Mouse (Mus musculus): ENCODE measurements around the gene Pdzd8. TPM values are rescaled to one million over a fixed set of nuclear protein-coding genes. Genes with fewer than 3 reads are reported as not detected.

The Pdzd8 gene
- total and polyA plus RNA-seq, 2 experiments from 2014 or later: 11.3 to 48.8 TPM

DNA sequence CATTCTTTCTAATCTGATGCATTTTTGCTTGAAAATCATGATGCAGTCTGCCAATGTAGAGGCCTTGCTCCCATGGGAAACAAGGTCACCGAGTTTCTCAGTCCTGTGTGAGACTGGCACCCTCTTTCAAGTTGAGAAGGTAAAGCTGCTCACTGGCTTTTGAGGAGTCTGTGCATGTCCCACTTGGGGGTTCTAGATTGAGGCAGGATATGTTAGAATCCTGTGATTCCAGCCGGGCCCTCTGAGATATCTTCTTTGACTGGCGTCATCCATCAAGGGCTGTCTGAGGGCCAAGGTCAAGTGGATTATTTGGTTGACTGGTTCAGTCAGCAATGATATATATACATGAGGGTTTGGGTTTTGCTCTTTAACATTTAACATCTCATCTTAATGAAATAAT, 63.6 kb downstream of the Pdzd8 start:
- Histone ChIP-seq H3K9ac (replicated peaks; ENCODE audit: low read length, poor library complexity, severe bottlenecking) (no peak overlapping the region), H3K27me3 (ENCODE audit: insufficient read depth, low read length) (no peaks in the 10 kb centered on the region), H3K4me1 (ENCODE audit: insufficient read depth, low read length) (no peaks in the 10 kb centered on the region), H3K9me3 (ENCODE audit: low read length) (no peaks in the 10 kb centered on the region), H3K4me3 (ENCODE audit: low read depth, low read length) (no peak overlapping the region), H3K36me3 (ENCODE audit: insufficient read depth, low read length) (no peaks in the 10 kb centered on the region), H3K4me2 (ENCODE audit: low read depth, low read length, poor library complexity, severe bottlenecking) (no peak overlapping the region), H3K27ac (ENCODE audit: low read depth, low read length) (no peak overlapping the region)
- DNase-seq (ENCODE audit: low spot score) (no peak), ATAC-seq (ENCODE audit: low FRiP score) (no peak)
- WGBS: 92% methylated on average over 3 of the region's 3 CpGs
- no peak for TF ChIP-seq CTCF (IDR thresholded peaks at IDR 0.05)

DNA sequence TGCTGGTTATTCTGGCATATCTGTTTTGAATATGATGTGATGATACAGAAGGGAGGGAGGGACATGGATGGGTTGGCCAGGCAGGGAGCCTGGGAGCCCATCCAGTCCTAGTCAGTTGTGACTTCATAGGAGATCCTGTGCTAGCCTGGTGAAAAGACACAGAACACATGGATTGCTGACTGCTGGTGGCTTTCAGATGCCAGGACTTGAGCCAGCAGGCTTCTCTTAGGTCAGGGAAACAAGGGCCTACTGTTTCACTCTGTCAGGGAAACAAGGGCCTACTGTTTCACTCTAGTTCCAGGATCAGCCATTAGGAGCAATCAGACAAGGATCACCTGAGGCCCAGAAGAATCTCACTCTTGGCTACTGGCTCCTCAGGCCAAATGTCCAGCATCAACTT, 64.7 kb downstream of the Pdzd8 start:
- Histone ChIP-seq H3K4me1 (ENCODE audit: insufficient read depth, low read length) (no peaks in the 10 kb centered on the region), H3K9me3 (ENCODE audit: low read length) (no peaks in the 10 kb centered on the region), H3K27me3 (ENCODE audit: insufficient read depth, low read length) (no peaks in the 10 kb centered on the region), H3K4me2 (ENCODE audit: low read depth, low read length, poor library complexity, severe bottlenecking) (no peak overlapping the region), H3K4me3 (ENCODE audit: low read depth, low read length) (no peak overlapping the region), H3K36me3 (ENCODE audit: insufficient read depth, low read length) (no peaks in the 10 kb centered on the region), H3K27ac (ENCODE audit: low read depth, low read length) (no peak overlapping the region), H3K9ac (replicated peaks; ENCODE audit: low read length, poor library complexity, severe bottlenecking) (no peak overlapping the region)
- no peak for TF ChIP-seq CTCF (IDR thresholded peaks at IDR 0.05)
- no peak for DNase-seq (ENCODE audit: low spot score)
- ATAC-seq (ENCODE audit: low FRiP score): no peak

DNA sequence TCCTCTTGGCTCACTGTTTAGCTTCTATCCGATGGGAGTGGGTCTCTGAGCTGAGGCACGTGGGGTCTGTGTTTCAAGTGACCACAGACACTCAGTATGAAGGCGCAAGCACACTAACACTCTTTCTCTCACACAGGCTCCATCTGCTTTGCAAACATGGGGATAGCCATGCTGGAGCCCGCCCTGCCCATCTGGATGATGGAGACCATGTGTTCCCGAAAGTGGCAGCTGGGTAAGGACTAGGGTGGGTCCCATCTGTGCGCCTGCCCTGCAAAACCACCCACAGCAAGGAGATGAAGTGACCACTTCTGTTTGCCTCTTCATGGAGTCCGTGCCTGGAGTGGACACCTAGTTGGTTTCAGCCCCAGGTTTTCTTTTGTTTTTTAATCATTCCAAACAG, 69.2 kb downstream of the Pdzd8 start:
- ATAC-seq (ENCODE audit: low FRiP score): no peak
- Histone ChIP-seq H3K27me3 (ENCODE audit: insufficient read depth, low read length) (no peaks in the 10 kb centered on the region), H3K27ac (ENCODE audit: low read depth, low read length) (no peak overlapping the region), H3K4me1 (ENCODE audit: insufficient read depth, low read length) (no peaks in the 10 kb centered on the region), H3K36me3 (ENCODE audit: insufficient read depth, low read length) (no peaks in the 10 kb centered on the region), H3K4me2 (ENCODE audit: low read depth, low read length, poor library complexity, severe bottlenecking) (no peak overlapping the region), H3K9ac (replicated peaks; ENCODE audit: low read length, poor library complexity, severe bottlenecking) (no peak overlapping the region), H3K9me3 (ENCODE audit: low read length) (no peaks in the 10 kb centered on the region), H3K4me3 (ENCODE audit: low read depth, low read length) (no peak overlapping the region)
- 88% methylated on average over 7 of the region's 7 CpGs for WGBS
- TF ChIP-seq CTCF (IDR thresholded peaks at IDR 0.05): no peak
- no peak for DNase-seq (ENCODE audit: low spot score)

DNA sequence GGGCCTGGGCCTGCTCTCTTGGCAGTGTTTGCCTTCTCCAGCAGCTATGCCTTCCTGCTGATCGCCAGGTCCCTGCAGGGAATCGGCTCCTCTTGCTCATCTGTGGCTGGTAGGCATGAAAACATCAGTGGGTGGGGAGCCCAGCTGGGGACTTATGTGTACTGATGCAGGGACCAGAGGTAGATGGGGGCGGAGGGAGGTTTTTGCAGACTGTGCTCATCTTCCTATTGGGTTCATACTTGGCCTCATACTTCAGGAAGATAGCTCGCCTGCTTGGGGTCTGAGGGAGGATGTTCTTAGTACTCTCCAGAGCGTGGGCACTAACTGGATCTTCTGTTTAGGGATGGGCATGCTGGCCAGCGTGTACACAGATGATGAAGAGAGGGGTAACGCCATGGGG, 72.4 kb downstream of the Pdzd8 start:
- Histone ChIP-seq H3K4me2 (ENCODE audit: low read depth, low read length, poor library complexity, severe bottlenecking) (no peak overlapping the region), H3K9me3 (ENCODE audit: low read length) (no peaks in the 10 kb centered on the region), H3K27me3 (ENCODE audit: insufficient read depth, low read length) (no peaks in the 10 kb centered on the region), H3K36me3 (ENCODE audit: insufficient read depth, low read length) (no peaks in the 10 kb centered on the region), H3K4me1 (ENCODE audit: insufficient read depth, low read length) (no peaks in the 10 kb centered on the region), H3K4me3 (ENCODE audit: low read depth, low read length) (no peak overlapping the region), H3K9ac (replicated peaks; ENCODE audit: low read length, poor library complexity, severe bottlenecking) (no peak overlapping the region), H3K27ac (ENCODE audit: low read depth, low read length) (no peak overlapping the region)
- DNase-seq (ENCODE audit: low spot score) (no peak), ATAC-seq (ENCODE audit: low FRiP score) (no peak)
- 90% methylated on average over 7 of the region's 7 CpGs for WGBS
- no peak for TF ChIP-seq CTCF (IDR thresholded peaks at IDR 0.05)

DNA sequence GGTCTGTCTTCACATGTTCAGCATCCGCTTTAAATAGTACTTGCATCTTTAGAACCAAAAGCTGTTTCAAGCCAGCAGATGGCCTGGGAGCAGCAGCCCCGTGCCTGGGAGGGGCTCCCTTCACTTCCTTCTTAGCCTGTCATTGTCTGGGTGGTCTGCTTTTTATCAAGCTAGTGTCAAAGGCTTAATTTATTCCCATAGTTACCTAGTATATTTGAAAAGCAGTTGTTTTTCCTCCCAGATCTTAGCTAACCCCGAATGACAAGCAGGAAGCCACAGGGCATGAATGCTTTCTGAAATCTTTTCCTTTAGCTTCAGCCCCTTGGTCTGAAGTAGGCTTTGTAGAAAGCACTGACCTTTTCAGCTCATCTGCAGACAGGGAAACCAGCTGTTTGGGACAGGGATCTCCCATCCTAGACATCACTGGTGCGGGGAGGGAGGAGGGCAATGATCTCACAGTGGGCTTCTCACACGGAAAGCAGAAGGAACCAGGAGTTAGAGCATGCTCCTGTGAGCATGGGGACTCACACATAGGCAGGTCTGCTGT, 78.1 kb downstream of the Pdzd8 start:
- H3K9me3 ChIP-seq (ENCODE audit: low read length): no peaks in the 10 kb centered on the region
- 0 out of 2 replicates have a peak, but pooled peaks cover 5% of the 10 kb centered on the region for H3K27me3 ChIP-seq (ENCODE audit: insufficient read depth, low read length)
- H3K36me3 ChIP-seq (ENCODE audit: insufficient read depth, low read length): no peaks in the 10 kb centered on the region
- TF ChIP-seq CTCF (IDR thresholded peaks at IDR 0.05): peak; percentile 2; the same call in 1 of the 2 replicates
- DNase-seq (ENCODE audit: low spot score) (peak; percentile 34), ATAC-seq (ENCODE audit: low FRiP score) (no peak)
- WGBS: 6% methylated on average over 5 of the region's 5 CpGs
- no peak overlapping the region for H3K27ac ChIP-seq (ENCODE audit: low read depth, low read length)
- H3K4me1 ChIP-seq (ENCODE audit: insufficient read depth, low read length): peaks cover 5% of the 10 kb centered on the region; the same call in 1 of the 2 replicates
- no peak overlapping the region for H3K4me3 ChIP-seq (ENCODE audit: low read depth, low read length)
- H3K4me2 ChIP-seq (ENCODE audit: low read depth, low read length, poor library complexity, severe bottlenecking): no peak overlapping the region
- H3K9ac ChIP-seq (replicated peaks; ENCODE audit: low read length, poor library complexity, severe bottlenecking): no peak overlapping the region

DNA sequence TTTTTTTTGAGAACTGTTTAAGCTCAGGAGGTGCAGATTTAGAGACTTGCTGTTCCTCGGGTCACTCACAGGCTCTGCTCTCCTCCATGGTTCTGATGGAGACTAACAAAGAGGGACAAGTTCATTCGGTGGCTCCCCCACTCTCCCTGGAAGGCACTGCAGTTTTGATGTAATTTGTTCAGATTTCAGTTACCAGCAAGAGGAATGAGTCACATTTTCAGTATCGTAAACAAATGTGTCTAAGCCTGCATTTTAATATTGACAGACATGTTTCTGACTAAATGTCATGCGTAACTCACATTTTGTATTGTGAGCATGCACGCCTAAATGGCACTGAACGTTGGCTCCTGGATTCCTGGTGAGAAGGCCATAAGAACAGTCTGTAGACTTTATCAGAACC, 79.7 kb downstream of the Pdzd8 start:
- Histone ChIP-seq H3K27me3 (ENCODE audit: insufficient read depth, low read length) (0 out of 2 replicates have a peak, but pooled peaks cover 5% of the 10 kb centered on the region), H3K4me3 (ENCODE audit: low read depth, low read length) (no peak overlapping the region), H3K4me1 (ENCODE audit: insufficient read depth, low read length) (peaks cover 6% of the 10 kb centered on the region; the same call in 1 of the 2 replicates), H3K9ac (replicated peaks; ENCODE audit: low read length, poor library complexity, severe bottlenecking) (no peak overlapping the region), H3K36me3 (ENCODE audit: insufficient read depth, low read length) (no peaks in the 10 kb centered on the region), H3K4me2 (ENCODE audit: low read depth, low read length, poor library complexity, severe bottlenecking) (no peak overlapping the region), H3K9me3 (ENCODE audit: low read length) (no peaks in the 10 kb centered on the region), H3K27ac (ENCODE audit: low read depth, low read length) (no peak overlapping the region)
- DNase-seq (ENCODE audit: low spot score): no peak
- 51% methylated on average over 6 of the region's 6 CpGs for WGBS
- no peak for TF ChIP-seq CTCF (IDR thresholded peaks at IDR 0.05)
- ATAC-seq (ENCODE audit: low FRiP score): no peak
